Mouse (Mus musculus) thymus, adult 2 months (tissue): ENCODE results near the gene Polg2.

ENCODE experiments used
- CTCF ChIP-seq: fragments of 200-500 bp; IDR thresholded peaks from 2 replicates; pipeline ENCODE4 v1.5.1; 2012; ENCODE audit warnings: mild to moderate bottlenecking, control low read depth, low read length, moderate library complexity, borderline replicate concordance; ENCODE audit not compliant: control insufficient read depth, poor library complexity, insufficient read depth; ENCODE audit errors: extremely low read depth
- POLR2A ChIP-seq: fragments of 200-500 bp; IDR thresholded peaks from 2 replicates; pipeline ENCODE4 v1.6.1; 2012; ENCODE audit warnings: mild to moderate bottlenecking, low read length, control low read depth, moderate library complexity; ENCODE audit not compliant: control insufficient read depth, poor library complexity, insufficient read depth; ENCODE audit errors: extremely low read depth

GRCm38 (mm10) chr11:106820252-106820651 is 40.9 kb upstream of the Polg2 start:
- no peak for TF ChIP-seq POLR2A
- no peak for TF ChIP-seq CTCF
